Mouse (Mus musculus) frontal cortex, postnatal 36 days (tissue): ENCODE results near the gene C8a.

ENCODE experiments used
- DNase-seq, 2 experiments: peaks; one replicate each; pipeline ENCODE4 v3.0.0; 2022; ENCODE audit warnings: low spot score in 2 of 2

C8a gene

DNA sequence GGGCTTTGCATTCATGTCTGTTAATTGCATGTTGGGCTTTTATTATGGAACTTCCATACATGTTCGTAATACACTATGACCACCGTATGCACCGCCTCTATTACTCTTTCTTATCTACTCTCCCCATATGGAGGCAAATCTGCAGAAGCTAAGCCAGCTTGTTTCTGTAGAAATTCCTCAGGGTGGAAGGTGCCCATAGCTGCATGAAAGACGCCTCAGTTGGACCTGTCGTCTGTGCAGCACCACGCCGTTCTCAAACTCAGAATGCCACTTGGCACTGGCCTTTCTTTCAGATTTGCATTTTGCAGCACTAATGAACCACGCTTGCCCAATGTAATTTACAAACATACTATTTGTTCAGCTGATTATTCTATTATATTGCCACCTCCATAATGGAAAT is 106.6 kb downstream of the C8a start:
- no peak for DNase-seq

GRCm38 (mm10) chr4:104768190-104768589 is 108.0 kb downstream of the C8a start:
- DNase-seq: no peak

GRCm38 (mm10) chr4:104766065-104766464 is 110.1 kb downstream of the C8a start, which contains the start of gene C8b:
Gene C8b, plus strand, starts transcription at chr4:104766317.
- no peak for DNase-seq
